Mouse (Mus musculus) ES-Bruce4 (cell line): ENCODE results near the gene Top3b.

Source experiments
- CTCF ChIP-seq: IDR thresholded peaks from one replicate; pipeline ENCODE4 v1.8.1; 2011; ENCODE audit warnings: low read depth, low read length
- POLR2A ChIP-seq: IDR thresholded peaks from one replicate; pipeline ENCODE4 v1.8.1; 2011; ENCODE audit warnings: low read length; ENCODE audit not compliant: insufficient read depth

- no peak for TF ChIP-seq CTCF
- no peak for TF ChIP-seq POLR2A
Observed at GRCm38 (mm10) chr16:16870617-16871331, at the start of gene Top3b, which contains the start of gene Vpreb1.
